Mouse (Mus musculus) left cerebral cortex, adult 11 months (tissue): ENCODE measurements around the gene Rai1.

Experiments
- DNase-seq: peaks from one replicate; pipeline ENCODE4 v3.0.0; 2022; ENCODE audit warnings: low spot score

Rai1 gene

GRCm38 (mm10) chr11:60127863-60128512, 23.2 kb downstream of the Rai1 start:
- DNase-seq = no peak

- DNase-seq = no peak
Measured at GRCm38 (mm10) chr11:60130516-60130915, 25.7 kb downstream of the Rai1 start.

GRCm38 (mm10) chr11:60132061-60132460, 27.2 kb downstream of the Rai1 start:
- DNase-seq = no peak

GRCm38 (mm10) chr11:60136491-60136890, 31.7 kb downstream of the Rai1 start:
- DNase-seq = no peak

GRCm38 (mm10) chr11:60137170-60137569, 32.4 kb downstream of the Rai1 start:
- no peak for DNase-seq

- peak; percentile 63 for DNase-seq
Measured at GRCm38 (mm10) chr11:60139141-60139733, 34.4 kb downstream of the Rai1 start.

GRCm38 (mm10) chr11:60139734-60140371, 35.0 kb downstream of the Rai1 start:
- DNase-seq = peak; percentile 42

GRCm38 (mm10) chr11:60140586-60141284, 35.9 kb downstream of the Rai1 start:
- DNase-seq = no peak

GRCm38 (mm10) chr11:60141285-60141608, 36.4 kb downstream of the Rai1 start:
- no peak for DNase-seq

- DNase-seq = no peak
Measured at GRCm38 (mm10) chr11:60143086-60143485, 38.3 kb downstream of the Rai1 start.

- no peak for DNase-seq
Measured at GRCm38 (mm10) chr11:60146170-60146569, 41.4 kb downstream of the Rai1 start.

GRCm38 (mm10) chr11:60148591-60148990, 43.8 kb downstream of the Rai1 start:
- no peak for DNase-seq

GRCm38 (mm10) chr11:60149086-60149485, 44.3 kb downstream of the Rai1 start:
- no peak for DNase-seq

- no peak for DNase-seq
Measured at GRCm38 (mm10) chr11:60150677-60151076, 45.9 kb downstream of the Rai1 start.

- DNase-seq = no peak
Measured at GRCm38 (mm10) chr11:60152339-60152738, 47.5 kb downstream of the Rai1 start.

- DNase-seq = no peak
Measured at GRCm38 (mm10) chr11:60153936-60154335, 49.1 kb downstream of the Rai1 start.

- DNase-seq = no peak
Measured at GRCm38 (mm10) chr11:60155690-60156089, 50.9 kb downstream of the Rai1 start.

GRCm38 (mm10) chr11:60158271-60158670, 53.5 kb downstream of the Rai1 start:
- no peak for DNase-seq

- no peak for DNase-seq
Measured at GRCm38 (mm10) chr11:60159955-60160354, 55.1 kb downstream of the Rai1 start.

GRCm38 (mm10) chr11:60160454-60161114, 55.8 kb downstream of the Rai1 start:
- DNase-seq = no peak

GRCm38 (mm10) chr11:60161146-60161874, 56.5 kb downstream of the Rai1 start:
- no peak for DNase-seq

- DNase-seq = no peak
Measured at GRCm38 (mm10) chr11:60162547-60162946, 57.7 kb downstream of the Rai1 start.
